Mouse (Mus musculus) embryonic facial prominence, embryonic 14.5 days (tissue): Measurements from ENCODE around the gene Pirb. TPM values are rescaled to one million over a fixed set of nuclear protein-coding genes. Genes with fewer than 3 reads are reported as not detected.
"Not testable (repeated sequence)": the region's sequence is repeated elsewhere in the genome, so short reads cannot be mapped to it uniquely, and the experiment has no call there.

Experiments
- ATAC-seq: fragments of 200-750 bp; cut with Nextera tagmentation; 2 replicates; pipeline ENCODE4 v1.8.0; 2017; ENCODE audit warnings: low read depth, moderate number of reproducible peaks, moderate TSS enrichment
- DNase-seq: peaks from one replicate; pipeline ENCODE4 v3.0.0-alpha.2; 2015; ENCODE audit warnings: low spot score
- H3K27ac ChIP-seq: fragments of 300-500 bp; sonication (generic); replicated peaks from 2 replicates; pipeline ENCODE4 v1.5.1; 2014; ENCODE audit warnings: low read depth, mild to moderate bottlenecking, low read length, moderate library complexity
- H3K27me3 ChIP-seq: fragments of 300-500 bp; sonication (generic); replicated peaks from 2 replicates; pipeline ENCODE4 v1.6.1; 2014; ENCODE audit warnings: low read length; ENCODE audit not compliant: control insufficient read depth, insufficient read depth
- H3K36me3 ChIP-seq: fragments of 300-500 bp; sonication (generic); 2 replicates; pipeline ENCODE4 v1.6.1; 2014; ENCODE audit warnings: low read length, mixed read lengths; ENCODE audit not compliant: control insufficient read depth, insufficient read depth
- H3K4me1 ChIP-seq: fragments of 300-500 bp; sonication (generic); 2 replicates; pipeline ENCODE4 v1.6.1; 2014; ENCODE audit warnings: antibody characterized with exemption, low read length; ENCODE audit not compliant: control insufficient read depth, insufficient read depth
- H3K4me2 ChIP-seq: fragments of 300-500 bp; sonication (generic); 2 replicates; pipeline ENCODE4 v1.6.1; 2014; ENCODE audit warnings: low read depth, mild to moderate bottlenecking, low read length, moderate library complexity, mixed read lengths
- H3K4me3 ChIP-seq: fragments of 300-500 bp; sonication (generic); 2 replicates; pipeline ENCODE4 v1.5.1; 2014; ENCODE audit warnings: low read depth, mild to moderate bottlenecking, low read length
- H3K9ac ChIP-seq: fragments of 300-500 bp; sonication (generic); 2 replicates; pipeline ENCODE4 v1.6.1; 2014; ENCODE audit warnings: low read depth, mild to moderate bottlenecking, low read length, moderate library complexity, mixed read lengths
- H3K9me3 ChIP-seq: fragments of 300-500 bp; sonication (generic); 2 replicates; pipeline ENCODE4 v1.6.1; 2016; ENCODE audit warnings: low read length; ENCODE audit not compliant: control insufficient read depth
- WGBS: fragments of 180-500 bp; shearing (Covaris S2); extraction: QIAGEN DNeasy Blood & Tissue Kit; methylation state at CpG from one replicate; pipeline ENCODE4 v1.1.7; 2014; 5-methylcytosine and 5-hydroxymethylcytosine counted together
- polyA plus RNA-seq: library from polyadenylated mRNA; unstranded; fragments of >200 nt; fragmentation: Nextera tagmentation; extraction: Ambion mirVana; gene quantifications from 2 replicates; pipeline ENCODE4 v1.2.1, GENCODE M21; 2014

Pirb gene
- polyA plus RNA-seq, 1 experiment from 2014 or later = 0.92 TPM

DNA sequence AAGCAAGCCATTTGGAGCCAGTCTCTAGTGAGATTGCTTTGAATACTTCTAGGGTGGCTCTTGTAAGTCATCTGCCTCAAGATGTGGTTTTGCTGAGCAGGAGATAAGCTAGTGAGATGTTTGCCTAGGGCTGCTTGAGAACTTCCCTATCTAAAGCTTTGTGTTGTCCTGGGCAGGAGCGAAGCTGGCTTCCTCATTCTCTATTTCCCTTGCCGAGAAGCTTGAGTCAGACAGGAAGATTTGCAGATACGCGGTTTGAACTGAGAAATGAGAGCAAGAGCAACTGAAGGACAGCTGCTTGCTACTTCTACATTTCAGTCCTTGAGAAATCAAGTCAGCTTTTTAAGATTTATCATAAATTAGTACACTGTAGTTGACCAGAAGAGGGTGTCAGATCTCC, 13.2 kb downstream of the Pirb start:
- H3K4me1 ChIP-seq = peaks cover 4% of the 10 kb centered on the region; the same call in 1 of the 2 replicates

DNA sequence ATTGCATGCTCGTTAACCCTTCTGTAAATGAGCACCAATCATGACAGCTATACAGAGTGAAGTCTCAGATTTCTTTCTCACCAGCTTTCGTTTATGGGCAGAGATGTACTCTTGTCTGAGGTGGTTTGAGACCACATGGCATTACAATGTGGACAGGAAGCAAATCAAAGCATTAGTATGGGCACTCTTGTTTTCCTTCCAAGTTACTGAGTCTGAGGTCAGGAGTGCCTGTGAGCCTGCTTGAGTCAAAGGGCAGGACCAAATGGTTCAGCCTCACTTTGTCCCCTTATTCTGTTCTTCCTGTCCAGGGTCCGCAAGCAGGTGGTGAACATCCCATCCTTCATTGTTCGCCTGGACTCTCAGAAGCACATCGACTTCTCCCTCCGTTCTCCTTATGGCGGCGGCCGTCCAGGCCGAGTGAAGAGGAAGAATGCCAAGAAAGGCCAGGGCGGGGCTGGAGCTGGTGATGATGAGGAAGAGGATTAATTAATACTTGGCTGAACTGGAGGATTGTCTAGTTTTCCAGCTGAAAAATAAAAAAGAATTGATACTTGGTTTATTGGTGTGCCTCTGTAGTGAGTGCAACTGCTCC, 13.8 kb downstream of the Pirb start:
- DNase-seq = no peak
- Histone ChIP-seq H3K4me2 (peak overlapping the region; percentile 83), H3K36me3 (peaks cover 44% of the 10 kb centered on the region), H3K4me3 (peak overlapping the region; percentile 85), H3K27me3 (no peaks in the 10 kb centered on the region), H3K27ac (no peak overlapping the region), H3K9me3 (no peaks in the 10 kb centered on the region), H3K4me1 (peaks cover 4% of the 10 kb centered on the region; the same call in 1 of the 2 replicates), H3K9ac (peak overlapping the region; percentile 92)
- ATAC-seq = no peak
- 55% methylated on average over 11 of the region's 11 CpGs for WGBS

More for the DNA sequence above, 13.2 kb downstream of the Pirb start:
- DNase-seq (peak; percentile 10), ATAC-seq (no peak)
- H3K4me3 ChIP-seq = no peak overlapping the region
- H3K9me3 ChIP-seq = no peaks in the 10 kb centered on the region
- 52% methylated on average over 4 of the region's 4 CpGs for WGBS
- H3K4me2 ChIP-seq = peak overlapping the region; percentile 83
- peak overlapping the region; percentile 5; the same call in 1 of the 2 replicates for H3K9ac ChIP-seq
- no peak overlapping the region for H3K27ac ChIP-seq
- no peaks in the 10 kb centered on the region for H3K27me3 ChIP-seq
- peaks cover 38% of the 10 kb centered on the region for H3K36me3 ChIP-seq

GRCm38 (mm10) chr7:3705911-3706310, 14.3 kb downstream of the Pirb start:
- no peak for DNase-seq
- H3K9me3 ChIP-seq = no peaks in the 10 kb centered on the region
- WGBS = 30% methylated on average over 6 of the region's 6 CpGs
- no peak overlapping the region for H3K27ac ChIP-seq
- no peaks in the 10 kb centered on the region for H3K27me3 ChIP-seq
- ATAC-seq = no peak
- peaks cover 4% of the 10 kb centered on the region; the same call in 1 of the 2 replicates for H3K4me1 ChIP-seq
- peak overlapping the region; percentile 85 for H3K4me3 ChIP-seq
- H3K36me3 ChIP-seq = peaks cover 49% of the 10 kb centered on the region
- peak overlapping the region; percentile 92 for H3K9ac ChIP-seq
- peak overlapping the region; percentile 83 for H3K4me2 ChIP-seq

DNA sequence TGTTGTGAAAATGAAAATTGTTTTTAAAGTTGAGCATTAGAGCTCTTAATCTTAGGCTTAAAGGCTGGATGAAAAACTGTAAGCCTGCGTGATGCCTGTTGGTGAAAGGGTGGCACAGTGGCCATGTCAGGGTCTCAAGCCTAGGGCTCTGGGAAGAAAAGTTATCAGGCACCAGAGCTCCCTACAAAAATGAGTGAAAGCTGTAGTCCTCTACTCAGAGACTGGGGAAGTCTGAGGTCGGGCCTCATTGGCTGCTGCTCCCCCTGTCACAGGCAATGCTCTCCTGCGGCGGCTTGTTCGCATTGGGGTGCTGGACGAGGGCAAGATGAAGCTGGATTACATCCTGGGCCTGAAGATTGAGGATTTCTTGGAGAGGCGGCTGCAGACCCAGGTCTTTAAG, 14.7 kb downstream of the Pirb start:
- peak; percentile 29 for DNase-seq
- not testable (repeated sequence) for H3K9me3 ChIP-seq, H3K27me3 ChIP-seq, H3K4me1 ChIP-seq, ATAC-seq
- peak overlapping the region; percentile 85 for H3K4me3 ChIP-seq
- 0% methylated on average over 6 of the region's 7 CpGs for WGBS
- peak overlapping the region; percentile 93; the same call in 1 of the 2 replicates for H3K27ac ChIP-seq
- peak overlapping the region; percentile 83 for H3K4me2 ChIP-seq
- H3K36me3 ChIP-seq = peaks cover 50% of the 10 kb centered on the region
- peak overlapping the region; percentile 92 for H3K9ac ChIP-seq

- no peaks in the 10 kb centered on the region for H3K27me3 ChIP-seq
- no peaks in the 10 kb centered on the region for H3K9me3 ChIP-seq
- peak overlapping the region; percentile 93 for H3K27ac ChIP-seq
- under 1% methylated on average over 20 of the region's 20 CpGs for WGBS
- peak overlapping the region; percentile 85 for H3K4me3 ChIP-seq
- H3K4me2 ChIP-seq = peak overlapping the region; percentile 83
- H3K4me1 ChIP-seq = peaks cover 4% of the 10 kb centered on the region; the same call in 1 of the 2 replicates
- peak overlapping the region; percentile 92 for H3K9ac ChIP-seq
- peak; percentile 10; the same call in 1 of the 2 replicates for ATAC-seq
- DNase-seq = no peak
- H3K36me3 ChIP-seq = peaks cover 60% of the 10 kb centered on the region
Measured at GRCm38 (mm10) chr7:3704475-3704874, 15.7 kb downstream of the Pirb start.

GRCm38 (mm10) chr7:3703879-3704441, 16.2 kb downstream of the Pirb start, which contains the start of gene Rps9:
Rps9 (plus strand) TSS chr7:3703993.
- peaks cover 65% of the 10 kb centered on the region for H3K36me3 ChIP-seq
- H3K27ac ChIP-seq = peak within 1 kb of the TSS; percentile 93
- H3K4me3 ChIP-seq = peak within 1 kb of the TSS; percentile 85
- peaks cover 4% of the 10 kb centered on the region; the same call in 1 of the 2 replicates for H3K4me1 ChIP-seq
- peak within 1 kb of the TSS; percentile 83 for H3K4me2 ChIP-seq
- no peaks in the 10 kb centered on the region for H3K27me3 ChIP-seq
- WGBS = 1% methylated on average over 42 of the region's 42 CpGs
- peak within 1 kb of the TSS; percentile 92 for H3K9ac ChIP-seq
- DNase-seq (peak; percentile 98), ATAC-seq (peak; percentile 95)
- H3K9me3 ChIP-seq = no peaks in the 10 kb centered on the region

DNA sequence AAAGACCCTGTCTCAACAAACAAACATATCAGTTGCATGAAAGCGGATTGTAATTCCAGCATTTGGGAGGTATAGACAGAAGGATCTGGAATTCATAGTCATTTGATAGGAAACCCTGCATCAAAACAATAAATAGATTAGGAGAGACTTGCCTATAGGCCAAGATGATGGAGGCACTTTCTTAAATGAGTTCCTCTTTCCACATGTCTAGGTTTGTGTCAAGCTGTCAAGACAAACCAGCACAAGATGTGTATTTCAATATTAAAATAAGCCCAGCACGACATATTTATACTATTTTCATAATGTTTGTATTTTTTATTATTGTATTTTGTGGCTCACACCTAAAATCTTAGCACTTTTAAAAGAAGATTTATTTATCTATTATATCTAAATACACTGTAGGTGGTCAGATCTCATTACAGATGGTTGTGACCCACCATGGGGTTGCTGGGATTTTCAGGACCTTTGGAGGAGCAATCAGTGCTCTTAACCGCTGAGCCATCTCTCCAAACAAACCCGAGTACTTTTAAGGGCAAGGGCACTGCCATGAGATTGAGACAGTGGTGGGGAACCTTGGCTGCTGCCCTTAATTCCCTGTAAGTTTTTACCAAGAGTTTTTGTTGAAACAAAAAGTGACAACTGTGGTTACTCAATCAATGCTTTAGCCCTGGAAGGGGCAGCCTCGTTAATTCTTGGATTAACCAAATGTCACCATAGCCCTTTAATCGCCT, 16.9 kb downstream of the Pirb start:
- peaks cover 72% of the 10 kb centered on the region for H3K36me3 ChIP-seq
- H3K27me3 ChIP-seq = no peaks in the 10 kb centered on the region
- peak overlapping the region; percentile 92 for H3K9ac ChIP-seq
- H3K4me2 ChIP-seq = peak overlapping the region; percentile 83
- peak overlapping the region; percentile 85 for H3K4me3 ChIP-seq
- 21% methylated on average over 6 of the region's 6 CpGs for WGBS
- peak overlapping the region; percentile 57 for H3K27ac ChIP-seq
- peak; percentile 41 for ATAC-seq
- H3K9me3 ChIP-seq = no peaks in the 10 kb centered on the region
- peaks cover 4% of the 10 kb centered on the region; the same call in 1 of the 2 replicates for H3K4me1 ChIP-seq
- no peak for DNase-seq

DNA sequence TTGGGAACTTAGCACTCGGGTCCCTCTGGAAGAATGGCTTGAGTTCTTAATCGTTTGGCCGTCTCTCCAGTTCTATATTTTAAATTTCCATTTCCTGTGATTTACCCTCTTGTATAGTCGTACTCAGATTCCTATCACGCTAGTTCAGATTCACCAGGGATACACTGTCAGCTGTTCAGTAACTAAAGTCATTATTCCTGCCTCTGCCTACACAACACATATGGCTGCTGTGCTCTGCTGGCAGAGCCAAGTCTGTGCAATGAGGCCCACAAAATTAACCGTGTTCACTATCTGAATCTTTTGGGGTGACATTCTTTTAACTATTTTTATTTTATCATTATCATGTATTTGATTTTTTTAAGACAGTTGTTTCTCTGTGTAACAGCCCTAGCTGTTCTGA, 21.7 kb downstream of the Pirb start:
- peaks cover 5% of the 10 kb centered on the region for H3K4me1 ChIP-seq
- WGBS = 95% methylated on average over 6 of the region's 6 CpGs

More for the DNA sequence above, 21.7 kb downstream of the Pirb start:
- no peaks in the 10 kb centered on the region for H3K27me3 ChIP-seq
- no peak overlapping the region for H3K4me2 ChIP-seq
- H3K9ac ChIP-seq = no peak overlapping the region
- DNase-seq (no peak), ATAC-seq (no peak)
- H3K27ac ChIP-seq = no peak overlapping the region
- no peak overlapping the region for H3K4me3 ChIP-seq
- peaks cover 61% of the 10 kb centered on the region for H3K36me3 ChIP-seq
- no peaks in the 10 kb centered on the region for H3K9me3 ChIP-seq
